Mouse (Mus musculus): ENCODE measurements around the gene U2surp. TPM values are rescaled to one million over a fixed set of nuclear protein-coding genes. Genes with fewer than 3 reads are reported as not detected.
A peak's percentile ranks its signal among the peaks of the same experiment; 100 is the strongest.

The U2surp gene
- total and polyA plus RNA-seq, 3 experiments: 69.0 to 244 (median 72.1) TPM

DNA sequence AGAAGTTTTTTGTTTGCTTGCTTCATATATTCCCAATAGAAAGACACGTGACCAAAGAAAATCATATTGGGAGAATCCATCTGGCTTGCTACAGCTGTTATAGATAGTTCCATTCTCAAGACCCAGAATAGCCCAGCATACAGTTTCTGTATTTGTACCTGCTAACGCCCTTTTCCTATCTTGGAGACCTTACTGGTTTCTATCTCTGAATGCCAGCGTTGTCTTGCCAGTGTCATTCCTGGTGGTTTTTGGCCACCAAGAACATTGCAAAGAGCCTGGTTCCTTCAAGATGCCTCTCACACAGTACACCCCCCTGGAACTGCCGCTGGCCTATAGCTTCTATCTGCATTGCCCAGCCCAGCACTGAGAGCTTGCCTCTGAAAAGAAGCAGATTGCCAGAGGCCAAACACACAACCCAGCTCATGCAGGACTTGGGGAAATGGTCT lies 44.3 kb upstream of the U2surp start (continued):
- no peak for TF ChIP-seq MEF2A (IDR thresholded peaks at IDR 0.05; ENCODE audit: extremely low read depth, insufficient replicate concordance, low read depth, low read length, poor library complexity, severe bottlenecking)
- no peak for TF ChIP-seq NELFE (IDR thresholded peaks at IDR 0.05; ENCODE audit: low read depth, low read length)
- TF ChIP-seq SIN3A (IDR thresholded peaks at IDR 0.05; ENCODE audit: low read length): no peak; the same call in 1 of the 2 replicates
- 0 out of 2 replicates have a peak, but pooled peaks have one; percentile 7 for TF ChIP-seq HCFC1 (IDR thresholded peaks at IDR 0.05; ENCODE audit: low read depth, low read length)
- no peak for TF ChIP-seq NRF1 (IDR thresholded peaks at IDR 0.05; ENCODE audit: insufficient read depth, low read depth, low read length, poor library complexity, severe bottlenecking)
- TF ChIP-seq TBP (IDR thresholded peaks at IDR 0.05; ENCODE audit: low read depth, low read length): peak; percentile 76
- peak; percentile 49 to 85 for TF ChIP-seq EP300 (IDR thresholded peaks at IDR 0.05; ENCODE audit: low read depth in 1 of 2, low read length in 2 of 2)
- no peak for TF ChIP-seq CTCF (IDR thresholded peaks at IDR 0.05 in 2 of 3, conservative IDR thresholded peaks at IDR 0.05 in 1 of 3; ENCODE audit: control insufficient read depth in 1 of 3, insufficient read depth in 1 of 3, low read depth in 2 of 3, low read length in 3 of 3, poor library complexity in 1 of 3, severe bottlenecking in 1 of 3)
- TF ChIP-seq BHLHE40 (IDR thresholded peaks at IDR 0.05; ENCODE audit: borderline replicate concordance, low read depth, low read length): peak; percentile 58; the same call in 1 of the 2 replicates
- TF ChIP-seq MYB (IDR thresholded peaks at IDR 0.05; ENCODE audit: low read depth, low read length): no peak
- no peak for TF ChIP-seq CHD2 (IDR thresholded peaks at IDR 0.05; ENCODE audit: low read length)
- TF ChIP-seq MAX (IDR thresholded peaks at IDR 0.05; ENCODE audit: low read length): 0 out of 2 replicates have a peak, but pooled peaks have one; percentile 66
- no peak for TF ChIP-seq MAZ (IDR thresholded peaks at IDR 0.05; ENCODE audit: low read depth, low read length)
- peak; percentile 44; the same call in 1 of the 2 replicates for TF ChIP-seq MXI1 (IDR thresholded peaks at IDR 0.05; ENCODE audit: low read depth, low read length)

DNA sequence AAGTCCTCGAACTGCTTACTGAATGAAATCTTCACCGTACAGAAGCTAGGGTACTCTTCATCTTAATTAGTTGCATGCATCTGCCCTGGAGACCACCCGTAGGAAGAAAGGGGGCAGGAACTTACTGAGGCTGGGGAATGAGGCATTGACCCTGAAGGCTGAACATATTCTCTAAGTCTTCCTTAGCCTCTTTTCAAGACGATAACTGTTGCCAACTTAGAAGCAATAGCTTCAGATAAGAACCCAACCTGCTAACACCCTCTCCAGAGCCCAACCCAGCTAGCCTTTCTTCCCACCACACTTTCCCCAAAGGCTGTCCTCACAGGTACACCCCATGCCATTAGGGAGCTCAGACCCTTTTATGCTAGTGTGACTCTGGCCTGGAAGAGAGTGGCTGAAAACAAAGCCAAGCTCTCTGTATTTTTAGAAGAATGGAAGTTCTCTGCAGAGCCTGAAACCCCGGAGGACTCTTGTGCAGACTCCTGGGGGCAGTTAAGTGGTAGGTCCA lies 43.5 kb upstream of the U2surp start:
- Histone ChIP-seq H3K27me3 (ENCODE audit: control insufficient read depth in 1 of 2, insufficient read depth in 2 of 2, low read length in 2 of 2) (no peaks in the 10 kb centered on the region), H3K79me2 (ENCODE audit: control insufficient read depth, insufficient read depth, low read length, poor library complexity) (peaks cover 16% of the 10 kb centered on the region), H3K4me1 (ENCODE audit: control insufficient read depth in 1 of 2, insufficient read depth in 2 of 2, low read length in 2 of 2) (peaks cover 36 to 69% of the 10 kb centered on the region in 2 experiments), H3K9me3 (replicated peaks; ENCODE audit: insufficient read depth, low read length) (no peaks in the 10 kb centered on the region), H3K27ac (ENCODE audit: control insufficient read depth, low read depth, low read length) (peak overlapping the region; percentile 99), H3K4me3 (ENCODE audit: control insufficient read depth in 1 of 2, insufficient read depth in 1 of 2, low read depth in 2 of 2, low read length in 2 of 2) (peak overlapping the region; percentile 14 to 20), H3K9ac (ENCODE audit: control insufficient read depth, low read depth, low read length, poor library complexity, severe bottlenecking) (peak overlapping the region; percentile 71), H3K36me3 (ENCODE audit: control insufficient read depth in 1 of 2, insufficient read depth in 2 of 2, low read length in 2 of 2) (peaks cover 0 to 67% of the 10 kb centered on the region in 2 experiments; a peak in 2 of 4 replicates)
- TF ChIP-seq ZMIZ1 (IDR thresholded peaks at IDR 0.05; ENCODE audit: low read depth, low read length): 0 out of 2 replicates have a peak, but pooled peaks have one; percentile 13
- no peak for TF ChIP-seq NRF1 (IDR thresholded peaks at IDR 0.05; ENCODE audit: insufficient read depth, low read depth, low read length, poor library complexity, severe bottlenecking)
- TF ChIP-seq POLR2A (IDR thresholded peaks at IDR 0.05; ENCODE audit: control insufficient read depth in 1 of 2, insufficient read depth in 1 of 2, low read depth in 1 of 2, low read length in 2 of 2, poor library complexity in 1 of 2): peak in 1 of 2 experiments; percentile 40; a peak in 1 of 4 replicates
- no peak for TF ChIP-seq MYB (IDR thresholded peaks at IDR 0.05; ENCODE audit: low read depth, low read length)
- peak; percentile 30; the same call in 1 of the 2 replicates for TF ChIP-seq ETS1 (IDR thresholded peaks at IDR 0.05; ENCODE audit: low read depth, low read length)
- TF ChIP-seq POLR2AphosphoS2 (IDR thresholded peaks at IDR 0.05; ENCODE audit: low read length): no peak
- TF ChIP-seq TCF12 (IDR thresholded peaks at IDR 0.05; ENCODE audit: low read depth, low read length): peak; percentile 41
- no peak for TF ChIP-seq ZNF384 (IDR thresholded peaks at IDR 0.05; ENCODE audit: low read depth, low read length)
- no peak for TF ChIP-seq NELFE (IDR thresholded peaks at IDR 0.05; ENCODE audit: low read depth, low read length)
- no peak for TF ChIP-seq MEF2A (IDR thresholded peaks at IDR 0.05; ENCODE audit: extremely low read depth, insufficient replicate concordance, low read depth, low read length, poor library complexity, severe bottlenecking)
- no peak for TF ChIP-seq RAD21 (IDR thresholded peaks at IDR 0.05; ENCODE audit: low read depth, low read length)
- TF ChIP-seq MYC (IDR thresholded peaks at IDR 0.05; ENCODE audit: low read depth, low read length): 0 out of 2 replicates have a peak, but pooled peaks have one; percentile 11
- TF ChIP-seq EP300 (IDR thresholded peaks at IDR 0.05; ENCODE audit: low read depth in 1 of 2, low read length in 2 of 2): peak; percentile 1 to 31; a peak in 2 of 4 replicates
- no peak for TF ChIP-seq BHLHE40 (IDR thresholded peaks at IDR 0.05; ENCODE audit: borderline replicate concordance, low read depth, low read length)
- no peak for TF ChIP-seq JUND (IDR thresholded peaks at IDR 0.05; ENCODE audit: low read depth, low read length)
- TF ChIP-seq ZC3H11A (IDR thresholded peaks at IDR 0.05; ENCODE audit: low read depth, low read length): no peak
- 0 out of 2 replicates have a peak, but pooled peaks have one; percentile 27 for TF ChIP-seq HCFC1 (IDR thresholded peaks at IDR 0.05; ENCODE audit: low read depth, low read length)
- no peak for TF ChIP-seq CTCF (IDR thresholded peaks at IDR 0.05 in 2 of 3, conservative IDR thresholded peaks at IDR 0.05 in 1 of 3; ENCODE audit: control insufficient read depth in 1 of 3, insufficient read depth in 1 of 3, low read depth in 2 of 3, low read length in 3 of 3, poor library complexity in 1 of 3, severe bottlenecking in 1 of 3)
- peak; percentile 78 for TF ChIP-seq GATA1 (IDR thresholded peaks at IDR 0.05; ENCODE audit: low read depth, low read length)
- TF ChIP-seq MAX (IDR thresholded peaks at IDR 0.05; ENCODE audit: low read length): no peak
- TF ChIP-seq CHD1 (IDR thresholded peaks at IDR 0.05; ENCODE audit: low read depth, low read length): peak; percentile 80
- peak; percentile 14; the same call in 1 of the 2 replicates for TF ChIP-seq RCOR1 (IDR thresholded peaks at IDR 0.05; ENCODE audit: low read depth, low read length)
- DNase-seq (ENCODE audit: low read depth, low spot score): peak; percentile 76
